Mouse (Mus musculus): Measurements from ENCODE around the gene Krtdap. TPM values are rescaled to one million over a fixed set of nuclear protein-coding genes. Genes with fewer than 3 reads are reported as not detected.
"Not testable (repeated sequence)": the region's sequence is repeated elsewhere in the genome, so short reads cannot be mapped to it uniquely, and the experiment has no call there.

The Krtdap gene
- total RNA-seq, 2 experiments from 2014 or later = not detected

DNA sequence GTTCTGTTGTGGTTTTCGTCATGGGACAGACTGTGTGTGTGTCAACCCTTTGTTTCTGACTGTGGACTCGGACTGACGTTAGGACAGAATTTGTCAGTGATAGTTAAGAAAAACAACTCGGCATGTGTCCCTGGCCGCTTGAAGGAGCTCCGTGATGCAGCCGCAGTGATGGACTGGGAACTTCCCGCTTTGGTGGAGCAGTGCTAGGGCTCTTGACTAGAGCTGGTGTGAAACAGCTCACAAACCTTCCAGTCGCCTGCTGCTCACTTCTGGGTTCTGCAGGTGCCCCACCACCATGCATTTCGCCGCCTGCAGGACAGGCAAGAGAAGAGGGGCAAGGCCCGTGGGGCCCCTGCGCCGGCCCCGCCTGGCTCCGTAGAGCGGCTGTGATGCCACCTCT, 44.6 kb downstream of the Krtdap start:
- intact Hi-C loops (cut with DNase I) = no loop called here
- no peak for DNase-seq (ENCODE audit: low spot score)

- intact Hi-C loops (cut with DNase I); DNase-seq (ENCODE audit: low spot score): not testable (repeated sequence)
Observed at GRCm38 (mm10) chr7:30832684-30833083, 45.0 kb downstream of the Krtdap start.

GRCm38 (mm10) chr7:30837277-30837676, 49.6 kb downstream of the Krtdap start:
- DNase-seq (ENCODE audit: low spot score) = no peak
- intact Hi-C loops (cut with DNase I) = no loop called here

DNA sequence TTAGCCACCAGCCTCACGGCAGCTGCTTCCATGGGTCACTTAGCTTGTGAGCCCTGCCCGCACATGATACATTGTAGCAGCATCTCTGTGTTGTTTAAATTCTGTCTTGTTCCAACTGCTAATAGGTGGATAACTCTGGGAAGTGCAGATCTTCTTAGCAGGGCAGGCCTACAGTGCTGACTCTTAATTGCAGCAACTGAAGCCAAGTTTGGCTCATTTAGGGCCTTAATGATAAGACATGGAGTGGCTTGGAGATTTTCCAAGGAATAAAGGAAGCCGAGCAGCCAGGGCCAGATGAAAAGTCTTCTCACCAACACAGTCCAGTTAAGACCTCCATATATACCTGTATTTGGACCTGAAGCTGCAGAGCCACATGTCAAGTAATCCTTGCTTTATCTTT, 52.6 kb downstream of the Krtdap start:
- intact Hi-C loops (cut with DNase I) = loop anchor here (5.0 kb wide), 1 partner anchor 33 kb away; no protein-coding TSS in a partner anchor
- no peak for DNase-seq (ENCODE audit: low spot score)

Other genes starting within 250 kb of the Krtdap start
- gene Hspb6, start 235.7 kb upstream of the Krtdap start, total RNA-seq (2021) = 100 to 1,000 TPM; 720 to 731 TPM
- gene Proser3, start 235.6 kb upstream of the Krtdap start, total RNA-seq (2021) = 1 to 10 TPM; 4.5 to 4.7 TPM
- gene Lin37, start 228.1 kb upstream of the Krtdap start, total RNA-seq (2021) = 10 to 100 TPM; 15.1 to 15.5 TPM
- 10 to 100 TPM; 63.7 to 66.4 TPM for gene U2af1l4, start 224.6 kb upstream of the Krtdap start, total RNA-seq (2021)
- gene Gm49396, start 224.6 kb upstream of the Krtdap start, total RNA-seq (2021) = 1 to 10 TPM; 1.4 to 1.9 TPM
- 10 to 100 TPM; 61.2 to 70.3 TPM for gene Psenen, start 224.3 kb upstream of the Krtdap start, total RNA-seq (2021)
- gene Igflr1, start 222.5 kb upstream of the Krtdap start, total RNA-seq (2021) = 1 to 10 TPM; 1.3 to 1.6 TPM
- 10 to 100 TPM; 17.5 to 22.7 TPM for gene Kmt2b, start 199.2 kb upstream of the Krtdap start, total RNA-seq (2021)
- gene Zbtb32, start 189.0 kb upstream of the Krtdap start, total RNA-seq (2021) = not detected
- gene Upk1a, start 175.0 kb upstream of the Krtdap start, total RNA-seq (2021) = under 1 TPM in 1 of 2 experiments, not detected in 1; 0.52 TPM
- 1,000 to 10,000 TPM; 4,579 to 4,828 TPM for gene Cox6b1, start 161.7 kb upstream of the Krtdap start, total RNA-seq (2021)
- gene Etv2, start 152.0 kb upstream of the Krtdap start, total RNA-seq (2021) = not detected
- gene Rbm42, start 137.6 kb upstream of the Krtdap start, total RNA-seq (2021) = 10 to 100 TPM; 49.9 to 53.9 TPM
- 1 to 10 TPM; 4.3 TPM for gene Haus5, start 122.9 kb upstream of the Krtdap start, total RNA-seq (2021)
- gene Pmis2, start 116.3 kb upstream of the Krtdap start, total RNA-seq (2021) = under 1 TPM in 1 of 2 experiments, not detected in 1; 0.65 TPM
- not detected for gene 2200002J24Rik, start 89.0 kb upstream of the Krtdap start, total RNA-seq (2021)
- not detected for gene Atp4a, start 75.7 kb upstream of the Krtdap start, total RNA-seq (2021)
- 100 to 1,000 TPM; 269 to 278 TPM for gene Tmem147, start 58.4 kb upstream of the Krtdap start, total RNA-seq (2021)
- gene Gapdhs, start 44.2 kb upstream of the Krtdap start, total RNA-seq (2021) = not detected
- gene Sbsn, start 36.4 kb upstream of the Krtdap start, total RNA-seq (2021) = 1 to 10 TPM; 2.3 to 5.5 TPM
- gene Dmkn, start 24.1 kb upstream of the Krtdap start, total RNA-seq (2021) = 1 to 10 TPM; 3.6 to 6.6 TPM
- under 1 TPM in 1 of 2 experiments, not detected in 1; 0.22 TPM for gene Ffar2, start 35.9 kb downstream of the Krtdap start, total RNA-seq (2021)
- not detected for gene Ffar3, start 68.3 kb downstream of the Krtdap start, total RNA-seq (2021)
- not detected for gene Ffar1, start 73.7 kb downstream of the Krtdap start, total RNA-seq (2021)
- gene Cd22, start 92.4 kb downstream of the Krtdap start, total RNA-seq (2021) = 1 to 10 TPM in 1 of 2 experiments, under 1 TPM in 1; 0.78 to 1.4 TPM
- under 1 TPM in 1 of 2 experiments, not detected in 1; 0.36 TPM for gene Mag, start 127.0 kb downstream of the Krtdap start, total RNA-seq (2021)
- gene Hamp2, start 136.8 kb downstream of the Krtdap start, total RNA-seq (2021) = 1 to 10 TPM; 6.5 to 9.5 TPM
- gene Hamp, start 156.1 kb downstream of the Krtdap start, total RNA-seq (2021) = 10 to 100 TPM; 16.8 to 34.4 TPM
- 100 to 1,000 TPM; 103 to 121 TPM for gene Usf2, start 168.9 kb downstream of the Krtdap start, total RNA-seq (2021)
- 1 to 10 TPM; 4.3 to 5.6 TPM for gene Lsr, start 185.6 kb downstream of the Krtdap start, total RNA-seq (2021)
- under 1 TPM in 1 of 2 experiments, not detected in 1; 0.29 TPM for gene Fam187b, start 185.9 kb downstream of the Krtdap start, total RNA-seq (2021)

Data from heart, postnatal 25 days (tissue).